Mouse (Mus musculus): ENCODE data around the gene Hmg20a.

The Hmg20a gene

GRCm38 (mm10) chr9:56439699-56440098, 21.3 kb downstream of the Hmg20a start:
- no peak for DNase-seq (ENCODE audit: low spot score in 2 of 2)

GRCm38 (mm10) chr9:56451570-56451969, 33.2 kb downstream of the Hmg20a start:
- no peak for DNase-seq (ENCODE audit: low spot score in 2 of 2)

GRCm38 (mm10) chr9:56453038-56453815, 34.8 kb downstream of the Hmg20a start:
- no peak for DNase-seq (ENCODE audit: low spot score in 2 of 2)

- DNase-seq (ENCODE audit: low spot score in 2 of 2) = no peak
Measured at GRCm38 (mm10) chr9:56456426-56456825, 38.0 kb downstream of the Hmg20a start.

GRCm38 (mm10) chr9:56460987-56461386, 42.6 kb downstream of the Hmg20a start:
- no peak for DNase-seq (ENCODE audit: low spot score in 2 of 2)

GRCm38 (mm10) chr9:56462606-56463005, 44.2 kb downstream of the Hmg20a start:
- no peak for DNase-seq (ENCODE audit: low spot score in 2 of 2)

- DNase-seq (ENCODE audit: low spot score in 2 of 2) = no peak
Measured at GRCm38 (mm10) chr9:56463046-56463445, 44.6 kb downstream of the Hmg20a start.

GRCm38 (mm10) chr9:56463686-56464515, 45.5 kb downstream of the Hmg20a start:
- no peak for DNase-seq (ENCODE audit: low spot score in 2 of 2)

GRCm38 (mm10) chr9:56464863-56465654, 46.6 kb downstream of the Hmg20a start:
- peak in 1 of 2 experiments; percentile 23 for DNase-seq (ENCODE audit: low spot score in 2 of 2)

- DNase-seq (ENCODE audit: low spot score in 2 of 2) = no peak
Measured at GRCm38 (mm10) chr9:56466251-56466650, 47.8 kb downstream of the Hmg20a start.

- DNase-seq (ENCODE audit: low spot score in 2 of 2) = no peak
Measured at GRCm38 (mm10) chr9:56469656-56470055, 51.2 kb downstream of the Hmg20a start.

- no peak for DNase-seq (ENCODE audit: low spot score in 2 of 2)
Measured at GRCm38 (mm10) chr9:56470291-56470690, 51.9 kb downstream of the Hmg20a start.

GRCm38 (mm10) chr9:56478975-56479647, 60.7 kb downstream of the Hmg20a start:
- DNase-seq (ENCODE audit: low spot score in 2 of 2) = no peak

- DNase-seq (ENCODE audit: low spot score in 2 of 2) = no peak
Measured at GRCm38 (mm10) chr9:56482623-56483022, 64.2 kb downstream of the Hmg20a start.

GRCm38 (mm10) chr9:56485423-56485822, 67.0 kb downstream of the Hmg20a start:
- no peak for DNase-seq (ENCODE audit: low spot score in 2 of 2)

- DNase-seq (ENCODE audit: low spot score in 2 of 2) = no peak
Measured at GRCm38 (mm10) chr9:56486158-56486557, 67.7 kb downstream of the Hmg20a start.

- DNase-seq (ENCODE audit: low spot score in 2 of 2) = no peak
Measured at GRCm38 (mm10) chr9:56487651-56488050, 69.2 kb downstream of the Hmg20a start.

GRCm38 (mm10) chr9:56492391-56492790, 74.0 kb downstream of the Hmg20a start:
- DNase-seq (ENCODE audit: low spot score in 2 of 2) = no peak

- no peak for DNase-seq (ENCODE audit: low spot score in 2 of 2)
Measured at GRCm38 (mm10) chr9:56492916-56493315, 74.5 kb downstream of the Hmg20a start.

- DNase-seq (ENCODE audit: low spot score in 2 of 2) = no peak
Measured at GRCm38 (mm10) chr9:56495088-56495487, 76.7 kb downstream of the Hmg20a start.

GRCm38 (mm10) chr9:56495795-56496232, 77.4 kb downstream of the Hmg20a start:
- no peak for DNase-seq (ENCODE audit: low spot score in 2 of 2)
